Mouse (Mus musculus) brain, embryonic 14.5 days (tissue): ENCODE measurements at regions not wholly inside any gene's neighbourhood (a gene's known extent, or its start where the extent isn't known, plus 50 kb on each side); places are given as distances from the start of the nearest gene placed in this dataset.

Source experiments
- CTCF ChIP-seq: fragments of 200-500 bp; IDR thresholded peaks from 2 replicates; pipeline ENCODE4 v1.5.1; 2012; ENCODE audit warnings: inconsistent platforms, mild to moderate bottlenecking, moderate library complexity, borderline replicate concordance; ENCODE audit not compliant: insufficient read depth, insufficient read length; ENCODE audit errors: extremely low read depth
- POLR2A ChIP-seq: fragments of 200-500 bp; IDR thresholded peaks from 2 replicates; pipeline ENCODE4 v1.6.1; 2012; ENCODE audit warnings: mild to moderate bottlenecking, inconsistent platforms, borderline replicate concordance; ENCODE audit not compliant: poor library complexity, insufficient read depth, insufficient read length, severe bottlenecking; ENCODE audit errors: extremely low read depth

- TF ChIP-seq CTCF, result no peak
- no peak for TF ChIP-seq POLR2A
These were observed 246.2 kb downstream of the Bcl11b start for GRCm38 (mm10) chr12:107757184-107757583.
